Mouse (Mus musculus): ENCODE data around the gene Tmprss13. TPM values are rescaled to one million over a fixed set of nuclear protein-coding genes. Genes with fewer than 3 reads are reported as not detected.

Tmprss13 gene
- 0.01 and 0.26 TPM in 2 replicates for polyA plus RNA-seq (2012; rRNA removed)

DNA sequence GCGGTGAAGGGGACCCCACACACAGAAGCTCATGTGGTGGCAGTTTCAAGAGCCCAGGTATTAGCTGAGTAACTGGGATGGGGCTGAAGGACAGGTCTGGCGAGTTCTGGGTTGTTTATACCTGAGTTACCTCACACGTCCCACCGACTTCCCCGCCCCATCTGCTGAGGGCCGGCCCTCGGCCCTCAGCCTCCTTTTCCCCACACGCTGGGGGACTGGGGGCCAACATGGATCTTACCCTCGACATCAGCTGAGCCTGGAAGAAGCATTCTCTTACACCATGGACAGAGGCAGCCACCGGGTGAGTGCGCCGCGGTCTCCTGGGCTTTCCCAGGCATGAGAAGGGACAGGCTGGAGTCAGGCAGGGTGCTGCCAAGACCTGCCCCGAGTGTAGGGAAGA lies at the start of gene Tmprss13:
Tmprss13 (plus strand) TSS at position 246 of the 400 bp plus-strand sequence.

DNA sequence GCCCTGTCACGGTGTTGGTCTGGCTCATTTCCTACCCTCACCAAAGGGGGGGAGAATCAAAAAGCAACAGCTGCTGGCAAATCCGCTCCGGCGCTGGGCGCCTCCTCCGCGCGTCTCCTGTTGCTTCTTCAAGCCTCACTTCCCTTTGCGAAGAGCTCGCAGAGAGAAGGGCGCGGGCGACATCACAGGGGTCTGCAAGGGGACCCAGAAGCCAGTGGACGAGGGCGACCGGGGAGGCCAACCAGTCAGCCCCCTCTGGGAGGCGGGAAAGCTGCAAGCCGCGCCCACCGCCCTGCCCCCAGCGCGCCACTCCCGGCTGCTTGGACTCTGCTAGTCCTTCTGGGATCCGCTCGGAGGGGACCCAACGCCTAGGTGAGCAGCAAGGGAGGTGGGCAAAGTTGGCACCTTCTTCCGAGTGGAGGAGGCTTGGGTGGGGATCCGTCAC lies 51.2 kb downstream of the Tmprss13 start, which contains the start of gene Fxyd6:
Fxyd6 (plus strand) TSS at position 69 of the 445 bp plus-strand sequence.

Other genes with a start within 250 kb of the Tmprss13 start
- gene Jaml, start 239.9 kb upstream of the Tmprss13 start, polyA plus RNA-seq (2012; rRNA removed), result 0.07 and 0.17 TPM in 2 replicates
- gene Scn2b, start 201.3 kb upstream of the Tmprss13 start, polyA plus RNA-seq (2012; rRNA removed), result 10.3 and 10.8 TPM in 2 replicates
- gene Scn4b, start 180.7 kb upstream of the Tmprss13 start, polyA plus RNA-seq (2012; rRNA removed), result 0.38 and 0.80 TPM in 2 replicates
- gene BC049352, start 137.1 kb upstream of the Tmprss13 start, polyA plus RNA-seq (2012; rRNA removed), result 0.32 and 0.51 TPM in 2 replicates
- gene Tmprss4, start 115.0 kb upstream of the Tmprss13 start, polyA plus RNA-seq (2012; rRNA removed), result 0.14 TPM in 1 of 2 replicates, not detected in the other
- gene Il10ra, start 50.0 kb upstream of the Tmprss13 start, polyA plus RNA-seq (2012; rRNA removed), result 0.63 and 0.83 TPM in 2 replicates
- gene Fxyd6, start 51.1 kb downstream of the Tmprss13 start, polyA plus RNA-seq (2012; rRNA removed), result 622 and 639 TPM in 2 replicates
- gene Fxyd2, start 80.6 kb downstream of the Tmprss13 start, polyA plus RNA-seq (2012; rRNA removed), result 15.9 and 19.1 TPM in 2 replicates
- 30.4 and 45.8 TPM in 2 replicates for gene Dscaml1, start 107.5 kb downstream of the Tmprss13 start, polyA plus RNA-seq (2012; rRNA removed)

All from central nervous system, embryonic 18 days (tissue).